Mouse (Mus musculus) stomach, embryonic 16.5 days (tissue): ENCODE measurements around the gene Dab1. TPM values are rescaled to one million over a fixed set of nuclear protein-coding genes. Genes with fewer than 3 reads are reported as not detected.

ENCODE experiments used
- ATAC-seq: fragments of 200-750 bp; cut with Nextera tagmentation; 2 replicates; pipeline ENCODE4 v1.8.0; 2017; ENCODE audit warnings: moderate number of reproducible peaks, moderate TSS enrichment; ENCODE audit not compliant: insufficient read depth, low FRiP score
- H3K27ac ChIP-seq: fragments of 300-500 bp; sonication (generic); 2 replicates; pipeline ENCODE4 v1.5.1; 2014; ENCODE audit warnings: low read length
- H3K27me3 ChIP-seq: fragments of 300-500 bp; sonication (generic); 2 replicates; pipeline ENCODE4 v1.6.1; 2014; ENCODE audit warnings: low read length, control low read depth, mixed read lengths; ENCODE audit not compliant: control insufficient read depth, insufficient read depth
- H3K36me3 ChIP-seq: fragments of 300-500 bp; sonication (generic); 2 replicates; pipeline ENCODE4 v1.6.1; 2014; ENCODE audit warnings: low read length; ENCODE audit not compliant: control insufficient read depth, insufficient read depth
- H3K4me1 ChIP-seq: fragments of 300-500 bp; sonication (generic); 2 replicates; pipeline ENCODE4 v1.6.1; 2014; ENCODE audit warnings: low read length, control low read depth, mixed read lengths; ENCODE audit not compliant: control insufficient read depth, insufficient read depth
- H3K4me2 ChIP-seq: fragments of 300-500 bp; sonication (generic); 2 replicates; pipeline ENCODE4 v1.6.1; 2014; ENCODE audit warnings: low read depth, low read length, mixed read lengths
- H3K4me3 ChIP-seq: fragments of 300-500 bp; sonication (generic); replicated peaks from 2 replicates; pipeline ENCODE4 v1.5.1; 2014; ENCODE audit warnings: mild to moderate bottlenecking, low read length
- H3K9ac ChIP-seq: fragments of 300-500 bp; sonication (generic); 2 replicates; pipeline ENCODE4 v1.6.1; 2014; ENCODE audit warnings: low read length
- H3K9me3 ChIP-seq: fragments of 300-500 bp; sonication (generic); replicated peaks from 2 replicates; pipeline ENCODE4 v1.6.1; 2016; ENCODE audit warnings: low read length, control low read depth; ENCODE audit not compliant: control insufficient read depth
- WGBS: fragments of 180-500 bp; shearing (Covaris S2); extraction: QIAGEN DNeasy Blood & Tissue Kit; methylation state at CpG from one replicate; pipeline ENCODE4 v1.1.7; 2014; 5-methylcytosine and 5-hydroxymethylcytosine counted together
- polyA plus RNA-seq: library from polyadenylated mRNA; unstranded; fragments of >200 nt; fragmentation: Nextera tagmentation; extraction: Ambion mirVana; gene quantifications from 2 replicates; pipeline ENCODE4 v1.2.1, GENCODE M21; 2015

Dab1 gene
- polyA plus RNA-seq, 1 experiment from 2014 or later: 10.0 TPM

GRCm38 (mm10) chr4:104281518-104281917 is 662.4 kb downstream of the Dab1 start:
- H3K27me3 ChIP-seq: no peaks in the 10 kb centered on the region
- H3K4me3 ChIP-seq: no peak overlapping the region
- H3K36me3 ChIP-seq: no peaks in the 10 kb centered on the region
- H3K9me3 ChIP-seq: no peaks in the 10 kb centered on the region
- WGBS: 67% methylated on average over 3 of the region's 3 CpGs
- ATAC-seq: no peak
- no peak overlapping the region for H3K27ac ChIP-seq
- no peak overlapping the region for H3K9ac ChIP-seq
- no peaks in the 10 kb centered on the region for H3K4me1 ChIP-seq
- H3K4me2 ChIP-seq: no peak overlapping the region

GRCm38 (mm10) chr4:104283906-104284305 is 664.7 kb downstream of the Dab1 start:
- H3K9me3 ChIP-seq: no peaks in the 10 kb centered on the region
- H3K27me3 ChIP-seq: no peaks in the 10 kb centered on the region
- no peak overlapping the region for H3K4me3 ChIP-seq
- no peak overlapping the region for H3K4me2 ChIP-seq
- H3K36me3 ChIP-seq: no peaks in the 10 kb centered on the region
- no peaks in the 10 kb centered on the region for H3K4me1 ChIP-seq
- ATAC-seq: no peak
- 64% methylated on average over 6 of the region's 6 CpGs for WGBS
- H3K27ac ChIP-seq: no peak overlapping the region
- no peak overlapping the region for H3K9ac ChIP-seq

- ATAC-seq: no peak
- Histone ChIP-seq H3K9me3 (no peaks in the 10 kb centered on the region), H3K9ac (no peak overlapping the region), H3K27ac (no peak overlapping the region), H3K4me1 (no peaks in the 10 kb centered on the region), H3K27me3 (no peaks in the 10 kb centered on the region), H3K4me2 (no peak overlapping the region), H3K36me3 (no peaks in the 10 kb centered on the region), H3K4me3 (no peak overlapping the region)
- 79% methylated on average over 3 of the region's 3 CpGs for WGBS
These were observed 669.2 kb downstream of the Dab1 start for GRCm38 (mm10) chr4:104288401-104288800.

GRCm38 (mm10) chr4:104301764-104302163 is 682.6 kb downstream of the Dab1 start:
- no peak for ATAC-seq
- H3K36me3 ChIP-seq: no peaks in the 10 kb centered on the region
- H3K9me3 ChIP-seq: no peaks in the 10 kb centered on the region
- H3K9ac ChIP-seq: no peak overlapping the region
- 69% methylated on average over 3 of the region's 3 CpGs for WGBS
- no peak overlapping the region for H3K4me3 ChIP-seq
- no peaks in the 10 kb centered on the region for H3K4me1 ChIP-seq
- no peak overlapping the region for H3K4me2 ChIP-seq
- no peak overlapping the region for H3K27ac ChIP-seq
- no peaks in the 10 kb centered on the region for H3K27me3 ChIP-seq

- H3K27ac ChIP-seq: no peak overlapping the region
- 60% methylated on average over 10 of the region's 10 CpGs for whole genome bisulfite sequencing
- no peaks in the 10 kb centered on the region for H3K9me3 ChIP-seq
- H3K36me3 ChIP-seq: no peaks in the 10 kb centered on the region
- H3K4me1 ChIP-seq: no peaks in the 10 kb centered on the region
- H3K4me3 ChIP-seq: no peak overlapping the region
- H3K27me3 ChIP-seq: no peaks in the 10 kb centered on the region
- ATAC-seq: no peak
- H3K9ac ChIP-seq: no peak overlapping the region
- no peak overlapping the region for H3K4me2 ChIP-seq
These were observed 684.0 kb downstream of the Dab1 start for GRCm38 (mm10) chr4:104302996-104303652.

GRCm38 (mm10) chr4:104307781-104308180 is 688.6 kb downstream of the Dab1 start:
- H3K4me1 ChIP-seq: no peaks in the 10 kb centered on the region
- H3K36me3 ChIP-seq: no peaks in the 10 kb centered on the region
- no peak overlapping the region for H3K9ac ChIP-seq
- no peak overlapping the region for H3K4me3 ChIP-seq
- no peak for ATAC-seq
- H3K27ac ChIP-seq: no peak overlapping the region
- WGBS: 64% methylated on average over 2 of the region's 2 CpGs
- no peaks in the 10 kb centered on the region for H3K27me3 ChIP-seq
- H3K4me2 ChIP-seq: no peak overlapping the region
- no peaks in the 10 kb centered on the region for H3K9me3 ChIP-seq

GRCm38 (mm10) chr4:104326221-104326620 is 707.1 kb downstream of the Dab1 start:
- Histone ChIP-seq H3K4me3 (no peak overlapping the region), H3K36me3 (no peaks in the 10 kb centered on the region), H3K9ac (no peak overlapping the region), H3K27ac (no peak overlapping the region), H3K27me3 (no peaks in the 10 kb centered on the region), H3K9me3 (no peaks in the 10 kb centered on the region), H3K4me2 (no peak overlapping the region), H3K4me1 (no peaks in the 10 kb centered on the region)
- WGBS: 68% methylated on average over 5 of the region's 5 CpGs
- ATAC-seq: no peak

GRCm38 (mm10) chr4:104331896-104332295 is 712.7 kb downstream of the Dab1 start:
- H3K4me2 ChIP-seq: no peak overlapping the region
- H3K27ac ChIP-seq: no peak overlapping the region
- 44% methylated on average over 6 of the region's 6 CpGs for WGBS
- H3K36me3 ChIP-seq: no peaks in the 10 kb centered on the region
- H3K4me3 ChIP-seq: no peak overlapping the region
- H3K9ac ChIP-seq: no peak overlapping the region
- H3K9me3 ChIP-seq: no peaks in the 10 kb centered on the region
- no peaks in the 10 kb centered on the region for H3K27me3 ChIP-seq
- ATAC-seq: no peak
- H3K4me1 ChIP-seq: no peaks in the 10 kb centered on the region

- Histone ChIP-seq H3K4me1 (no peaks in the 10 kb centered on the region), H3K27me3 (no peaks in the 10 kb centered on the region), H3K4me2 (no peak overlapping the region), H3K9ac (no peak overlapping the region), H3K4me3 (no peak overlapping the region), H3K27ac (no peak overlapping the region), H3K36me3 (no peaks in the 10 kb centered on the region), H3K9me3 (no peaks in the 10 kb centered on the region)
- 53% methylated on average over 3 of the region's 3 CpGs for WGBS
- ATAC-seq: no peak
These were observed 713.2 kb downstream of the Dab1 start for GRCm38 (mm10) chr4:104332399-104332798.
